Mouse (Mus musculus): ENCODE results near the gene Xbp1. TPM values are rescaled to one million over a fixed set of nuclear protein-coding genes. Genes with fewer than 3 reads are reported as not detected.
"Not testable (repeated sequence)": the region's sequence is repeated elsewhere in the genome, so short reads cannot be mapped to it uniquely, and the experiment has no call there.

Xbp1 gene
- total and polyA plus RNA-seq, 3 experiments: 46.3 to 80.4 (median 73.3) TPM

DNA sequence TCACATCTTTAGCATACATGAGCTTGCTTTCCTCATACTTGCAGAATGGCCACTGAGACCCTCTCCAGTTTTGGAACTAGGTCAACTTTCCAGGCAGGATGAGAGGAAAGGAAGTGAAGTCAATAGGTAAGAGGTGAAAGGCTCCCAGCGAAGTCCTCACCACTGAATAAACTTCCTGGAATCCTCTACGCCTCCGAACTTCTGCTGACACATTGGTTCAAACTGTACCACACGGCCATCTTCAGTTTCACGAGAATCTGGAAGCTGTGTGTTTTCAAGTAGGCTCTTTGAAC lies 10.4 kb upstream of the Xbp1 start:
- WGBS: 34% methylated on average over 5 of the region's 5 CpGs
- intact Hi-C loops (cut with DNase I): no loop called here
- H3K27ac ChIP-seq: no peak overlapping the region

DNA sequence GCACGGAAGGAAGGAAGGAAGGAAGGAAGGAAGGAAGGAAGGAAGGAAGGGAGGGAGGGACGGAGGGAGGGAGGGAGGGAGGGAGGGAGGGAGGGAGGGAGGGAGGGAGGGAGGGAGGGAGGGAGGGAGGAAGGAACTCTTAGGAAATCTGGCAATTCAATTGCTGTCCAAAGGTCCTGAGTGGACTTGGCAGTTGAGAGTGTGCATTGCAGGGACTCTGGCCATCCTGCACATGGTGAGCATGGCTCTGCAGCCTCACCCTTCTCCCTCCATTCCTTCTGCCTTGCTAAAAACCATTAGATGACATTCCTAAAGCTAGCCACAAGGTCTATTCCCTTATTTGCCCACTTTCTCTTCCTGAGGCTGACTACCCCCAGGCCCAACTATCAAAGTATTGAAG lies 9.8 kb upstream of the Xbp1 start:
- H3K9ac ChIP-seq (ENCODE audit: low read depth, low read length); H3K4me1 ChIP-seq (ENCODE audit: control insufficient read depth, insufficient read depth, low read length); H3K36me3 ChIP-seq (ENCODE audit: control insufficient read depth, insufficient read depth, low read length); H3K27ac ChIP-seq; H3K27me3 ChIP-seq (ENCODE audit: control insufficient read depth, insufficient read depth, low read length); H3K4me3 ChIP-seq; intact Hi-C loops (cut with DNase I); H3K79me2 ChIP-seq (replicated peaks; ENCODE audit: control insufficient read depth, insufficient read depth, low read length); DNase-seq: not testable (repeated sequence)
- WGBS: 70% methylated on average over 1 of the region's 2 CpGs

More for the DNA sequence above, 10.4 kb upstream of the Xbp1 start:
- Histone ChIP-seq H3K36me3 (ENCODE audit: control insufficient read depth, insufficient read depth, low read length) (no peaks in the 10 kb centered on the region), H3K27me3 (ENCODE audit: control insufficient read depth, insufficient read depth, low read length) (no peaks in the 10 kb centered on the region), H3K79me2 (replicated peaks; ENCODE audit: control insufficient read depth, insufficient read depth, low read length) (no peaks in the 10 kb centered on the region), H3K4me1 (ENCODE audit: control insufficient read depth, insufficient read depth, low read length) (no peaks in the 10 kb centered on the region), H3K9ac (ENCODE audit: low read depth, low read length) (no peak overlapping the region), H3K4me3 (no peak overlapping the region)
- DNase-seq: no peak
- TF ChIP-seq POLR2A (IDR thresholded peaks at IDR 0.05; ENCODE audit: insufficient read depth, low read depth, low read length) (no peak), CTCF (IDR thresholded peaks at IDR 0.05) (no peak), EP300 (IDR thresholded peaks at IDR 0.05; ENCODE audit: insufficient read depth, low read depth, low read length) (no peak)

DNA sequence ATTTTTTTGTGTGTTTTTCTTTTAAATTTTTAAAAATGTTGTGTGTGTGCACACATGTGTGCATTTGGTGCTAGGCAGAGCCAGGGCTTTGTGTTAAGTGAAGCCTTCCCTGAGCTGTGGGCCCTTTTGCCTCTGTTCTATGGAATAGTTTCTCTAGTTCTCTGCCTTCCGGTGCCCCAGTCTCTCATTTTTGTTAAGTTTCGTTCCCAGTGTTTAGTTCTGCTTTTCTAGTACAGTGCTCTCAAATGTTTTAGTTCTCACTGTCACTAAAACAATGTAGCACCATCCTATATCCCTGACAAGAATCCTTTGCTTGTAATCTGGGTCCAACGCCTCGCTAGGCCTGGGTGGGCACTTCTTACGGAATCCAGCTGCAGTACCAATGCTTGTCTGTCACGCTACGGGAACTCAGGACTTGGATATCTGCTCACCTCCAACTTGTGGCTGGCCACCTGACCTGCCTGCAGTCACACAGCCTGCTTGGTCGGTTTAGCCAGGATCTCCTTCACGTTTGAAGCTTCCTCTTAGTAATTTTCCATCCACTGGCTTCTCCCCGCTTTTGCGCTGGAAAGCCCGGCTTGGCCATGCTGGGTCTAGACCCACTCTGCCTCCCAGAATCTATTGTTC lies 8.2 kb upstream of the Xbp1 start:
- no peak overlapping the region for H3K4me3 ChIP-seq
- no peaks in the 10 kb centered on the region for H3K36me3 ChIP-seq (ENCODE audit: control insufficient read depth, insufficient read depth, low read length)
- H3K9ac ChIP-seq (ENCODE audit: low read depth, low read length): no peak overlapping the region
- H3K79me2 ChIP-seq (replicated peaks; ENCODE audit: control insufficient read depth, insufficient read depth, low read length): no peaks in the 10 kb centered on the region
- intact Hi-C loops (cut with DNase I): no loop called here
- no peak overlapping the region for H3K27ac ChIP-seq
- DNase-seq: peak in 1 of 2 experiments; percentile 36
- H3K4me1 ChIP-seq (ENCODE audit: control insufficient read depth, insufficient read depth, low read length): no peaks in the 10 kb centered on the region
- H3K27me3 ChIP-seq (ENCODE audit: control insufficient read depth, insufficient read depth, low read length): no peaks in the 10 kb centered on the region
- 77% methylated on average over 12 of the region's 12 CpGs for WGBS
- TF ChIP-seq CTCF (IDR thresholded peaks at IDR 0.05): no peak
- TF ChIP-seq EP300 (IDR thresholded peaks at IDR 0.05; ENCODE audit: insufficient read depth, low read depth, low read length): no peak
- no peak for TF ChIP-seq POLR2A (IDR thresholded peaks at IDR 0.05; ENCODE audit: insufficient read depth, low read depth, low read length)

DNA sequence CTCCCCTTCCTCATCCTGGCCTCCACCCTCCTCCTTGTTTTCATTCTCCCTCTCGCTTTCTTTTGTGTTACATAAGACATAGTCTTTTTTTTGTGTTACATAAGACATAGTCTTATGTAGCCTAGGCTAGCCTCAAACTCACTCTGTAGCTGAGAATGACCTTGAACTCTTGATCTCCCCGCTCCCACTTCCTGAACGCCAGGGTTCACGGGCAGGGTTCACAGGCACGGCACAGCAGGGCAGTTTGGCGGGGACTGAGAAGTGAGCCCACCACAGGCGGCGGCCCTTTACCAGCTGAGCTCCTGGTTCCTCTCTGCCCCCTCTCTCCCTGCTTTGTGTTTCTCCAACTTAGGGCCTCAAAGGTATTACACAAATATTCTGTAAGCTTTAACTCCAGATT lies 7.5 kb upstream of the Xbp1 start:
- no peaks in the 10 kb centered on the region for H3K36me3 ChIP-seq (ENCODE audit: control insufficient read depth, insufficient read depth, low read length)
- H3K27ac ChIP-seq: no peak overlapping the region
- TF ChIP-seq EP300 (IDR thresholded peaks at IDR 0.05; ENCODE audit: insufficient read depth, low read depth, low read length) (no peak), POLR2A (IDR thresholded peaks at IDR 0.05; ENCODE audit: insufficient read depth, low read depth, low read length) (no peak), CTCF (IDR thresholded peaks at IDR 0.05) (no peak)
- H3K27me3 ChIP-seq (ENCODE audit: control insufficient read depth, insufficient read depth, low read length): no peaks in the 10 kb centered on the region
- no peak overlapping the region for H3K4me3 ChIP-seq
- WGBS: 89% methylated on average over 8 of the region's 8 CpGs
- DNase-seq: no peak
- H3K79me2 ChIP-seq (replicated peaks; ENCODE audit: control insufficient read depth, insufficient read depth, low read length): no peaks in the 10 kb centered on the region
- H3K4me1 ChIP-seq (ENCODE audit: control insufficient read depth, insufficient read depth, low read length): no peaks in the 10 kb centered on the region
- no peak overlapping the region for H3K9ac ChIP-seq (ENCODE audit: low read depth, low read length)
- intact Hi-C loops (cut with DNase I): no loop called here

DNA sequence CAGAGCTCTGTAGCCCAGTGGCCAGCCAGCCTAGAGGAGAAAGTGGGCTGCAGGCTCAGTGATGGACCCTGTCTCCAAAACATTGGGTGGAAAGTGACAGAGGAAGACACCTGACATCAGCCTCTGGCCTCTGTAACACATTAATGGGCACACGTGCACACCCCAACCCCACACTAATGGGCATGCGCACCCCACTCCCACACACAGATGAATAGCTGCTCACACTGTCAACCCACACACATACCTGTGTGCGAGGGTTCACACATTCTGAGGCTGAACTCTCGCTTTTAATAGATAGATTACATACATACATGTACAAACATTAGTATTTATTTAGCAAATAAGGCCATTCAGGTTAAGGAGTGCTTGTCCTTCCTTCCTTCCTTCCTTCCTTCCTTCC lies 6.4 kb upstream of the Xbp1 start:
- Histone ChIP-seq H3K27me3 (ENCODE audit: control insufficient read depth, insufficient read depth, low read length) (no peaks in the 10 kb centered on the region), H3K4me1 (ENCODE audit: control insufficient read depth, insufficient read depth, low read length) (no peaks in the 10 kb centered on the region), H3K36me3 (ENCODE audit: control insufficient read depth, insufficient read depth, low read length) (no peaks in the 10 kb centered on the region), H3K4me3 (no peak overlapping the region), H3K9ac (ENCODE audit: low read depth, low read length) (no peak overlapping the region), H3K27ac (no peak overlapping the region), H3K79me2 (replicated peaks; ENCODE audit: control insufficient read depth, insufficient read depth, low read length) (no peaks in the 10 kb centered on the region)
- WGBS: 89% methylated on average over 4 of the region's 4 CpGs
- TF ChIP-seq POLR2A (IDR thresholded peaks at IDR 0.05; ENCODE audit: insufficient read depth, low read depth, low read length) (no peak), CTCF (IDR thresholded peaks at IDR 0.05) (no peak), EP300 (IDR thresholded peaks at IDR 0.05; ENCODE audit: insufficient read depth, low read depth, low read length) (no peak)
- intact Hi-C loops (cut with DNase I): no loop called here
- no peak for DNase-seq

DNA sequence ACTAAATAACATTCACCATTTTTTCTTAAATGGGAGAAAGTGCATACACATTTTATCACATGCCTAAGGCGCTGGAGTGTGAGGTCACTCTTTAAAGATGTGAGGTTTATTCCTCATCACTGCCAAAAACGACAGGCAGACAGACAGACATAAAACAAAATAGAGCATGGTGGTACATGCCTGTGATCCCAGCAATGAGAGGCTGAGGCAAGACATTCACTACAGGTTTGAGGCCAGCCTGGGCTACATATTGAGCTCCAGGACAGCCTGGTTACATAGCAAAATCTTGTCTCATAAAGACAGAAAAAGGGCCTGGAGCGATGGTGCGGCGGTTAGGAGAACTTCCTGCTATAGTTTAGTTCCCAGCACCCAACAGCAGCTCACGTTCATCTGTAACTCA lies 5.3 kb upstream of the Xbp1 start:
- DNase-seq: no peak
- no peak for TF ChIP-seq EP300 (IDR thresholded peaks at IDR 0.05; ENCODE audit: insufficient read depth, low read depth, low read length)
- TF ChIP-seq POLR2A (IDR thresholded peaks at IDR 0.05; ENCODE audit: insufficient read depth, low read depth, low read length): no peak
- H3K27ac ChIP-seq: no peak overlapping the region
- H3K4me1 ChIP-seq (ENCODE audit: control insufficient read depth, insufficient read depth, low read length): no peaks in the 10 kb centered on the region
- no peaks in the 10 kb centered on the region for H3K79me2 ChIP-seq (replicated peaks; ENCODE audit: control insufficient read depth, insufficient read depth, low read length)
- no peaks in the 10 kb centered on the region for H3K36me3 ChIP-seq (ENCODE audit: control insufficient read depth, insufficient read depth, low read length)
- H3K9ac ChIP-seq (ENCODE audit: low read depth, low read length): no peak overlapping the region
- no peaks in the 10 kb centered on the region for H3K27me3 ChIP-seq (ENCODE audit: control insufficient read depth, insufficient read depth, low read length)
- intact Hi-C loops (cut with DNase I): no loop called here
- 71% methylated on average over 6 of the region's 6 CpGs for WGBS
- H3K4me3 ChIP-seq: no peak overlapping the region

All from heart, adult 2 months (tissue).